Mouse (Mus musculus) myocyte (in vitro differentiated cells): ENCODE measurements around the gene Ly6g6f.

Experiments
- CEBPB ChIP-seq: IDR thresholded peaks from 2 replicates; pipeline ENCODE4 v1.6.1; 2011; ENCODE audit warnings: mild to moderate bottlenecking, moderate library complexity; ENCODE audit not compliant: poor library complexity, insufficient read depth, severe bottlenecking
- MYOD1 ChIP-seq, 3 experiments: IDR thresholded peaks; one replicate each; pipeline ENCODE4 v1.6.1; 2011; ENCODE audit warnings: control low read depth in 2 of 3, low read depth in 2 of 3, mild to moderate bottlenecking in 2 of 3, moderate library complexity in 1 of 3; ENCODE audit not compliant: insufficient read length in 2 of 3, control insufficient read depth in 1 of 3
- MYOG ChIP-seq, 3 experiments: IDR thresholded peaks; one replicate each; pipeline ENCODE4 v1.6.1; 2011; ENCODE audit warnings: control low read depth in 2 of 3, low read depth in 2 of 3, mild to moderate bottlenecking in 2 of 3; ENCODE audit not compliant: insufficient read length in 2 of 3, control insufficient read depth in 1 of 3, insufficient read depth in 1 of 3
- POLR2A ChIP-seq: IDR thresholded peaks from one replicate; pipeline ENCODE4 v1.6.1; 2011; ENCODE audit warnings: low read depth, mild to moderate bottlenecking, control low read depth, moderate library complexity; ENCODE audit not compliant: insufficient read length
- POLR2AphosphoS2 ChIP-seq: IDR thresholded peaks from one replicate; pipeline ENCODE4 v1.6.1; 2011; ENCODE audit warnings: low read depth, control low read depth; ENCODE audit not compliant: insufficient read length
- REST ChIP-seq: IDR thresholded peaks from one replicate; pipeline ENCODE4 v1.6.1; 2011; ENCODE audit warnings: mild to moderate bottlenecking, control low read depth, moderate library complexity; ENCODE audit not compliant: insufficient read depth, insufficient read length

GRCm38 (mm10) chr17:35097164-35097655 lies 11.8 kb upstream of the Ly6g6f start:
- TF ChIP-seq MYOG (IDR thresholded peaks at IDR 0.05; ENCODE audit: control insufficient read depth in 1 of 3, insufficient read depth in 1 of 3, insufficient read length in 2 of 3, low read depth in 2 of 3) = no peak
- TF ChIP-seq MYOD1 (IDR thresholded peaks at IDR 0.05; ENCODE audit: control insufficient read depth in 1 of 3, insufficient read length in 2 of 3, low read depth in 2 of 3) = no peak
- TF ChIP-seq REST = no peak
- no peak for TF ChIP-seq POLR2A
- no peak for TF ChIP-seq POLR2AphosphoS2
- TF ChIP-seq CEBPB = no peak
